Mouse (Mus musculus): Measurements from ENCODE around the gene Sdsl. TPM values are rescaled to one million over a fixed set of nuclear protein-coding genes. Genes with fewer than 3 reads are reported as not detected.

The Sdsl gene
- polyA plus RNA-seq, 1 experiment from 2014 or later: 3.2 TPM

DNA sequence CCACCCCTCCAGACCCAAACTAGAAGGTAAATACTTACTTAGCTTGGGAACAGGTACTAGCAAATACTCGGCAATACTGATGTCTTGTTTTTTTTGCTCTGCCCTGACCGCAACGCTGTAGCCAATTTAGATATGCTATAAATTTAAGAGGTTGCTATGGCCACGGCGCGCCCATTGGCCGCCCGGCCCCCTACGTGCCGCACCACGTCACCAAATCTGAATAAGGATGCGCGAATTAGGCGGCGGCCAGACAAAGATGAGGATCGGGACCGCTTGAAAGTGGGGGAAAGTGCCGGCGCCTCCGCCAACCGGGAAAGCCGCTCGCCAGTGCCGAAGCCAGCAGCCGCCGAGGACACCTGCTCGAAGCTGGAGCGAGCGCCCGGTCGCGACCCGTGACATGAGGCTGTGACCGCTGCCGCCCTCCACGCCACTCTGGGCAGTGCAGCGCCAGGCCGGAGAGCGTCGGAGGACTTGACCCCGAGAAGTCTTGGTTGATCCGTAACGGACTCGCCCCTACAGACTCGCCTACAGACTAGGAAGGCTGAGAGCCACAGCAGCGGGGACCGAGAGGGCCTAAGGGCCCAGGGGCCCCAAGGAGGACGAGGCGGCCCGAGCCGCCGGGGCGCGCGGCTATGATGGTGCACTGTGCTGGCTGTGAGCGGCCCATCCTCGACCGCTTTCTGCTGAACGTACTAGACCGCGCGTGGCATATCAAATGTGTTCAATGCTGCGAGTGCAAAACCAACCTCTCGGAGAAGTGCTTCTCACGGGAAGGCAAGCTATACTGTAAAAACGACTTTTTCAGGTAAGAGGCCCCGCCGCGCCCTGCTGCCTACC lies 40.7 kb downstream of the Sdsl start, which contains the start of gene Lhx5:
Gene Lhx5, plus strand, starts transcription at position 51 of the 837 bp plus-strand sequence.
- Histone ChIP-seq H3K27me3 (replicated peaks; ENCODE audit: control insufficient read depth, insufficient read depth, low read length) (peaks cover 75% of the 10 kb centered on the region), H3K36me3 (ENCODE audit: control insufficient read depth, insufficient read depth, low read length) (no peaks in the 10 kb centered on the region), H3K4me3 (ENCODE audit: low read depth, low read length) (peak within 1 kb of the TSS; percentile 38), H3K4me1 (ENCODE audit: control insufficient read depth, insufficient read depth, low read length) (peaks cover 15% of the 10 kb centered on the region; the same call in 1 of the 2 replicates), H3K9ac (ENCODE audit: low read length) (peak within 1 kb of the TSS; percentile 55), H3K27ac (ENCODE audit: low read depth, low read length) (peak within 1 kb of the TSS; percentile 44; the same call in 1 of the 2 replicates), H3K4me2 (ENCODE audit: low read length) (peak within 1 kb of the TSS; percentile 33), H3K9me3 (replicated peaks; ENCODE audit: control insufficient read depth, low read length) (no peaks in the 10 kb centered on the region)
- ATAC-seq: no peak; the same call in 1 of the 2 replicates
- DNase-seq (ENCODE audit: low spot score): peak; percentile 69
- WGBS: under 1% methylated on average over 69 of the region's 69 CpGs

DNA sequence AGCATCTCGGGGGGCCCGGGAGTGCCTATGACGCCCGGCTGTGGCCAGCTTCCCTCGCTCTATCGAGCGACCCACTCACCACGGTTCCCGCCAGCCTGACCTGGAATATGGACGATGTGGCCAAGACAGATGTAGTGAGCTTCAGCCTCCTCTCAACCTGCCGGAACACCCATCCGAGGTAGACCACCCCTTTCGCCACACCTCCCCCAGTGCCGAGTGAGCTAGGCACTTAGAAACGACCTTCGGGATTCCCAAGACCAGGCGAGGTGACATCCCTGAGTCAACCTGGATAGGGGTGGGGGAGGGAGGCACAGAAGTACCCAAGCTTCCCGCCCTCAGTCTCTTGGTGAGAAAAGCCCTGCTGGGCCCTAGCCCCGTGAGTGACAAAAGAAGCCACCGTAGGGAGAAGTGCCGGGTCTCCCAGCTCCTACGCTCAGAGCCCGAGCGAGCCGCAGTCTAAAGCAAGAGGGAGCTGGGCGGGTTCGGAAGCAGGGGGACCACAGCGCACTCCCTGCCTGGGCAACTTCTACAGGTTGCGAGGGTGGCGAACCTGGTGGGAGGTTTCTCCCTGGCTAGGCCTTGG lies 41.5 kb downstream of the Sdsl start:
- DNase-seq (ENCODE audit: low spot score) (no peak), ATAC-seq (no peak)
- peak overlapping the region; percentile 26 for H3K4me2 ChIP-seq (ENCODE audit: low read length)
- peak overlapping the region; percentile 55 for H3K9ac ChIP-seq (ENCODE audit: low read length)
- peak overlapping the region; percentile 44; the same call in 1 of the 2 replicates for H3K27ac ChIP-seq (ENCODE audit: low read depth, low read length)
- H3K4me1 ChIP-seq (ENCODE audit: control insufficient read depth, insufficient read depth, low read length): peaks cover 13% of the 10 kb centered on the region; the same call in 1 of the 2 replicates
- under 1% methylated on average over 30 of the region's 30 CpGs for WGBS
- H3K9me3 ChIP-seq (replicated peaks; ENCODE audit: control insufficient read depth, low read length): no peaks in the 10 kb centered on the region
- no peaks in the 10 kb centered on the region for H3K36me3 ChIP-seq (ENCODE audit: control insufficient read depth, insufficient read depth, low read length)
- peaks cover 74% of the 10 kb centered on the region for H3K27me3 ChIP-seq (replicated peaks; ENCODE audit: control insufficient read depth, insufficient read depth, low read length)
- H3K4me3 ChIP-seq (ENCODE audit: low read depth, low read length): peak overlapping the region; percentile 38

DNA sequence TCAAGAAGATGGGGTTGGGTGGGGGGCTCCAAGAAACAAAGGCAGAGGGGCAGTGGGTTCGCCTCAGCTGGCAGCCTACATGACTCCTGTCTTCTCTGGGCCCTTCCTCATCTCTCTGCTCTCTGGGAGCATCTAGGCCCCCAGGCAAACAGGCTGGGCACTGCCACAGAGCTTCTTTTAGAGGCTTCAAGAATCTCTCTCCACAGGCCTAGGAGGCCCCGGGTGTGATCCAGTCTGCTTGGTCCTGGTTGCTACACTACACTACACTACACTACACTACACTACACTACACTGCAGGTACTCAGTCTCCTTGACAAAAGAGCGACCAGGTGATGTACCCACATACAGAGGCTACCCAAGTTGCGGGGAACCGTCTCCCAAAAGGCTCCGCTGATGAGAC lies 42.9 kb downstream of the Sdsl start:
- Histone ChIP-seq H3K4me3 (ENCODE audit: low read depth, low read length) (no peak overlapping the region; the same call in 1 of the 2 replicates), H3K9me3 (replicated peaks; ENCODE audit: control insufficient read depth, low read length) (no peaks in the 10 kb centered on the region), H3K27ac (ENCODE audit: low read depth, low read length) (no peak overlapping the region), H3K27me3 (replicated peaks; ENCODE audit: control insufficient read depth, insufficient read depth, low read length) (peaks cover 68% of the 10 kb centered on the region), H3K4me1 (ENCODE audit: control insufficient read depth, insufficient read depth, low read length) (peaks cover 8% of the 10 kb centered on the region; the same call in 1 of the 2 replicates), H3K4me2 (ENCODE audit: low read length) (peak overlapping the region; percentile 23; the same call in 1 of the 2 replicates), H3K9ac (ENCODE audit: low read length) (peak overlapping the region; percentile 32; the same call in 1 of the 2 replicates), H3K36me3 (ENCODE audit: control insufficient read depth, insufficient read depth, low read length) (no peaks in the 10 kb centered on the region)
- 19% methylated on average over 6 of the region's 6 CpGs for WGBS
- ATAC-seq (no peak), DNase-seq (ENCODE audit: low spot score) (no peak)

DNA sequence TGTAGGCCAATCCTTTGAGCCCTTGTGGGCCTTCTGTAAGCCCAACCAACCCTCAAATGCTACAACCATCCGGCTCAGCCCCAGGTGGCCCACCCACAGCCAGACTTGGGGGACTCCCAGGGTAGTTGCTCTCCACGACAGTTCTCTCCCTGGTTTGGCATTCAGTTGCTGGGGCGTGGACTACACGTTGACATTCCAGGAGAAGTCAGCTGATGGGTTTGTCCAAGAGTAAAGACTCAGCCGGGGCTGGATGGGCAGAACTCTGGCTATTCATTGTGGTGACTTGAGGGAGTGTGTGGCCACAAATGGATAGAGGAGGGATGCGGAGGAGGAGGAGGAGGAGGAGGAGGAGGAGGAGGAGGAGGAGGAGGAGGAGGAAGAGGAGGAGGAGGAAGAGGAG lies 43.6 kb downstream of the Sdsl start:
- Histone ChIP-seq H3K4me2 (ENCODE audit: low read length) (peak overlapping the region; percentile 8), H3K9ac (ENCODE audit: low read length) (no peak overlapping the region), H3K4me1 (ENCODE audit: control insufficient read depth, insufficient read depth, low read length) (peaks cover 8% of the 10 kb centered on the region; the same call in 1 of the 2 replicates), H3K36me3 (ENCODE audit: control insufficient read depth, insufficient read depth, low read length) (no peaks in the 10 kb centered on the region), H3K27me3 (replicated peaks; ENCODE audit: control insufficient read depth, insufficient read depth, low read length) (peaks cover 67% of the 10 kb centered on the region), H3K4me3 (ENCODE audit: low read depth, low read length) (no peak overlapping the region), H3K9me3 (replicated peaks; ENCODE audit: control insufficient read depth, low read length) (no peaks in the 10 kb centered on the region), H3K27ac (ENCODE audit: low read depth, low read length) (no peak overlapping the region)
- ATAC-seq (no peak), DNase-seq (ENCODE audit: low spot score) (no peak)
- WGBS: 3% methylated on average over 5 of the region's 6 CpGs

GRCm38 (mm10) chr5:120428189-120428838 lies 44.3 kb downstream of the Sdsl start:
- H3K27ac ChIP-seq (ENCODE audit: low read depth, low read length): peak overlapping the region; percentile 23; the same call in 1 of the 2 replicates
- peak overlapping the region; percentile 41 for H3K9ac ChIP-seq (ENCODE audit: low read length)
- H3K27me3 ChIP-seq (replicated peaks; ENCODE audit: control insufficient read depth, insufficient read depth, low read length): peaks cover 64% of the 10 kb centered on the region
- peak overlapping the region; percentile 38 for H3K4me2 ChIP-seq (ENCODE audit: low read length)
- 0 out of 2 replicates have a peak overlapping the region, but pooled peaks have one; percentile 8 for H3K4me3 ChIP-seq (ENCODE audit: low read depth, low read length)
- no peak for DNase-seq (ENCODE audit: low spot score)
- no peaks in the 10 kb centered on the region for H3K36me3 ChIP-seq (ENCODE audit: control insufficient read depth, insufficient read depth, low read length)
- H3K4me1 ChIP-seq (ENCODE audit: control insufficient read depth, insufficient read depth, low read length): peaks cover 8% of the 10 kb centered on the region; the same call in 1 of the 2 replicates
- 5% methylated on average over 21 of the region's 21 CpGs for WGBS
- no peaks in the 10 kb centered on the region for H3K9me3 ChIP-seq (replicated peaks; ENCODE audit: control insufficient read depth, low read length)
- ATAC-seq: no peak

DNA sequence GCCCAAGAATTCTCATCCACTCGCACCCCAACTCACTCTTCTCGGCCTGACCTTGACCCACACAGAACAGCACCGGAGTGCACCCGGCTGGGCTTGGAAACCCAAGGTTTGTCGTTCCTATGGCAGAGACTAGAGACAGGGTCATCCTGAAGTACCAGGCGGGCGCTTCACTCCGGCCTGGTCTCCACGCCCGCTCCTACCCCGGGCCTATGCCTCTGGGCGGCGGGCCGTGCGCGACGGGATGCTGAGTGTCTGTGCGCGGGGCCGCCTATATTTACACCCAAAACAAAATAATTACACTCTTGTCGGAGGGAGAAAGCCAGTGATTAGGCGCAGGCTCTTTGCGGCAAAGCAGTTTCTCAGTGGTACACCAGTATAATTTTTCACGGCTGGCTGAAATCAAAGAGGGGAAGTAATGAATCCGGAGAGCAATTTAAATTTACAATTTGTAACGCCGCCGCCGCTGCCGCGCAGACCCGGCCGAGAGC lies 45.1 kb downstream of the Sdsl start:
- ATAC-seq (no peak), DNase-seq (ENCODE audit: low spot score) (peak; percentile 70)
- Histone ChIP-seq H3K27me3 (replicated peaks; ENCODE audit: control insufficient read depth, insufficient read depth, low read length) (peaks cover 69% of the 10 kb centered on the region), H3K9ac (ENCODE audit: low read length) (peak overlapping the region; percentile 41), H3K4me1 (ENCODE audit: control insufficient read depth, insufficient read depth, low read length) (peaks cover 8% of the 10 kb centered on the region; the same call in 1 of the 2 replicates), H3K4me3 (ENCODE audit: low read depth, low read length) (peak overlapping the region; percentile 8; the same call in 1 of the 2 replicates), H3K4me2 (ENCODE audit: low read length) (peak overlapping the region; percentile 38), H3K36me3 (ENCODE audit: control insufficient read depth, insufficient read depth, low read length) (no peaks in the 10 kb centered on the region), H3K9me3 (replicated peaks; ENCODE audit: control insufficient read depth, low read length) (no peaks in the 10 kb centered on the region), H3K27ac (ENCODE audit: low read depth, low read length) (peak overlapping the region; percentile 44)
- WGBS: under 1% methylated on average over 33 of the region's 33 CpGs

GRCm38 (mm10) chr5:120426572-120426971 lies 46.0 kb downstream of the Sdsl start:
- ATAC-seq: no peak

DNA sequence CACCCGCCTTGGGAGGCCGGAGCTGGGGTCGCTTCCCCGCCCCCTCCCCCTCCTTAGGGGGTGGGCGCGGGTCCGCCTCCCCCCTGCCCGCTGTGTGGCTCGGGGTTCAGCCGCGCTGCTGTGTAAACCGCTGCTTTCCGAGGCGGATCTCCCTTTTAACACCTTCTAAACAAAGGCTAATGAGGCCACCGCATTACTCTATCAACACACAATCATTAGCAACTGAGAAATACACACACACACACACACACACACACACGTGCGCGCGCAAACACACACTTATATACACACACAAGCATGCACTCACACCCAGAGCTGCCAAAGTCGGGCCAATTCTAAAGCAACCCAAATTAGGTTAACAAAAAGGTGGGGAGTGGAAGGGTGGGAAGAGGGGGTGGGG lies 46.9 kb downstream of the Sdsl start:
- no peak overlapping the region for H3K9ac ChIP-seq (ENCODE audit: low read length)

More at GRCm38 (mm10) chr5:120426572-120426971, 46.0 kb downstream of the Sdsl start:
- Histone ChIP-seq H3K4me2 (ENCODE audit: low read length) (no peak overlapping the region), H3K4me1 (ENCODE audit: control insufficient read depth, insufficient read depth, low read length) (peaks cover 8% of the 10 kb centered on the region; the same call in 1 of the 2 replicates), H3K27ac (ENCODE audit: low read depth, low read length) (no peak overlapping the region; the same call in 1 of the 2 replicates), H3K36me3 (ENCODE audit: control insufficient read depth, insufficient read depth, low read length) (no peaks in the 10 kb centered on the region), H3K27me3 (replicated peaks; ENCODE audit: control insufficient read depth, insufficient read depth, low read length) (peaks cover 64% of the 10 kb centered on the region), H3K9ac (ENCODE audit: low read length) (no peak overlapping the region), H3K9me3 (replicated peaks; ENCODE audit: control insufficient read depth, low read length) (no peaks in the 10 kb centered on the region), H3K4me3 (ENCODE audit: low read depth, low read length) (no peak overlapping the region)
- DNase-seq (ENCODE audit: low spot score): no peak
- WGBS: 2% methylated on average over 10 of the region's 10 CpGs

More for the DNA sequence above, 46.9 kb downstream of the Sdsl start:
- Histone ChIP-seq H3K4me3 (ENCODE audit: low read depth, low read length) (no peak overlapping the region), H3K4me2 (ENCODE audit: low read length) (peak overlapping the region; percentile 26), H3K27ac (ENCODE audit: low read depth, low read length) (no peak overlapping the region), H3K4me1 (ENCODE audit: control insufficient read depth, insufficient read depth, low read length) (peaks cover 8% of the 10 kb centered on the region; the same call in 1 of the 2 replicates), H3K36me3 (ENCODE audit: control insufficient read depth, insufficient read depth, low read length) (no peaks in the 10 kb centered on the region), H3K9me3 (replicated peaks; ENCODE audit: control insufficient read depth, low read length) (no peaks in the 10 kb centered on the region), H3K27me3 (replicated peaks; ENCODE audit: control insufficient read depth, insufficient read depth, low read length) (peaks cover 62% of the 10 kb centered on the region)
- WGBS: 0% methylated on average over 12 of the region's 20 CpGs
- ATAC-seq (no peak), DNase-seq (ENCODE audit: low spot score) (no peak)
